Mouse (Mus musculus): ENCODE measurements around the gene Nme7.

The Nme7 gene

DNA sequence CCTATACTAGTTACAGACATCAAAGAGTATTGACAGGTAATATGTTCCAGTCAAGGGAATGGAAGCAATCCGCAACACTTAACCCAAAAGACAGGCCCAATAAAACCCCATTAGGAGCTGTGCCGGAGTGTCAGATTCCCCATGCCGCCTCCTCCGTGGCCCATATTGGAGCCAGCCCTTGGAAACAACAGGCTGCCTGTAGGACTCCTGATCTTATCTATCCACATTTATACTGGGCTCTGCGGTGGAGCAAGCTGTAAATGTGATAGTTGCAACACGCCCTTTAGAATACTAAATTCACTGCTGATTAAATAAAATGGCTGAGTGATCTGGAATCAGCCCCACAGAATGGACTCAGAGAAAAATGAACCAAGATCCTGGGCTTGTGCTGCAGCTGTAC is 130.1 kb downstream of the Nme7 start:
- DNase-seq (ENCODE audit: low spot score in 2 of 2), result no peak

DNA sequence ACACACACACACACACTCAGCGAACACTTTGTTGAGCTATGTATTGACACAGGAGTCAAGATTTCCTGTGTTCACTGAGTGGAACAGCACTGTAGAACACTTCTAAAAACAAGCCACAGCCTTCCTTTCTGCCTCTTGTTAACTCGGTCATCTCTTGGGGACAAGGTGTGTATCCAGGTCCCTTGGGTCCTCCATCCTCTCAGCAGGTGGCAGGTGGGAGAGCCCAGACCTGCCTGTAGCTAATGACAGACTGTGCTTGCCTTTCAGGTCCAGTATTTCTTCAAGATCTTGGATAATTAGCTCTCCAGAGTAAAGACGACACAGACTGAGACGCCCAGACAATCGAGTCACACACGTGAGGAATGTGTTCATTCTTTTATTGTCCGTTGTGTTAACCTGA is 132.8 kb downstream of the Nme7 start:
- no peak for DNase-seq (ENCODE audit: low spot score in 2 of 2)

- DNase-seq (ENCODE audit: low spot score in 2 of 2), result no peak
Observed at GRCm38 (mm10) chr1:164440230-164440629, 136.3 kb downstream of the Nme7 start.

DNA sequence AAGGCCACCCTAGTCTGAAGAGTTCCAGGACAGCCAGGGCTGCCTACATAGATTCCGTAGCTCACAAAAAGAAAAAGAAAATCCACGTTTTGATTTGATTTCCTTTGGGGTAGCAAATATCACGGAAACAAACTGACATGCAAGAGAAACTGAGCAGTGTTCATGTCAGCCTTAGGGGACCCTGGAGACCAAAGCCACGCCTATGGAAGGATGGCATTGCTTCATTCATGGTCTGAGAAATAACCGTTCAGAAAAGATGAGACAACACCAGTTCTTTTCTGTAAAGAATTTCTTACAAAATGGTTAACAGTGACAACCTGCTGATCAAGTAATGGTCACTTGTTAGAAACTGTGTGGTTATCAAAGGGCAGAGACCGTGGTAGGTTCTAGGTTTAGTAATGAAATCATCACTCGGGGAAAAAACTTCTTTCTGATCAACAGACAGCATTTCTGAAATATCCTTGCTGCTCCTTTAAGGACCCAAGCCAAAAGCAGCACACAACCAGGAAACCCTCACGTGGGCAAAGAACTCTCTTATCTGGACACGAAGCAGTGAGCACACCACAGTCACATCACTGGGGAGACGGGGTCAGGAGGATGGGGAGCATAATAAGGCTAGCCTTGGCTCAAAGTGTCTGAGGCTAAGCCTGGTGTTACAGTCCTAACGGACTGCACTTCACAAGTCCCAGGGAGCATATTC is 136.9 kb downstream of the Nme7 start:
- DNase-seq (ENCODE audit: low spot score in 2 of 2), result no peak

GRCm38 (mm10) chr1:164441408-164441974 is 137.6 kb downstream of the Nme7 start:
- DNase-seq (ENCODE audit: low spot score in 2 of 2), result peak in 1 of 2 experiments; percentile 28

- DNase-seq (ENCODE audit: low spot score in 2 of 2), result no peak
Observed at GRCm38 (mm10) chr1:164445620-164446162, 141.8 kb downstream of the Nme7 start.

DNA sequence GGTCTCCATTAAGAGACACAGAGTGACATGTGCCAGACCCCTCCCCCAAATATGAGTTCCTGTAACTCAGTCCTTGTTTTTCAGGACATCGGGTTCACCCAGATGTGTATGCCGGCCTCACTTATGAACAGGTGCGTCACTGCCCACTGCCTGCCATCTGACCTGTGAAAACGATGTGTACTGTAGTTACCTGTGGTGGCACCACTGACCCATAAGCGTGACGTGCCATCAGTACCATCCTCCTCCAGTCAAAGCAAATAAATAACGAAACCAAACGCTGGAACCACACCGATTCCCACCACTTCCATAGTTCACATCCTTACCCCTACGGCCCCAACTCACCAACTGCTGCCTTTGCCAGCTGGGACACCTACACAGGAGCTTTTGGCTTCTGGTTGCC is 142.6 kb downstream of the Nme7 start:
- DNase-seq (ENCODE audit: low spot score in 2 of 2), result no peak

GRCm38 (mm10) chr1:164447521-164447920 is 143.6 kb downstream of the Nme7 start:
- DNase-seq (ENCODE audit: low spot score in 2 of 2), result no peak

DNA sequence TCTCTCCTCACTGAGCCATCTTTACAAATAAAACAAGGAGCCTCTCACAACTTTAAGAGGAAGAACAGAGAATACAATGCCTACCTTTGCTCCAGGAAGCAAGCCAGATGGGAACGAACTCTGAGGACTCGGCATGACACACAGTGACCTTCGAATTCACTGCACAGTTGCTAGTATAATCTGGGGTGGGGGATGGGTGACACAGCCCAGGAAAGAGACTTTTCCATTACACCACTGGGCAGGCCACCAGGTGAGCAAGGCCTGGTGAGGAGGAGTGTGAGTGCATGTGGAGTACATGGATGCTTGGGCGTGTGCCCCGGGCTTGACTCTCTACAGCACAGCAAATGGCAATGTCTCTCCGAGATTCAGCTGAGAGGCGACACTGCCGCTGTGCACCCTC is 145.7 kb downstream of the Nme7 start:
- no peak for DNase-seq (ENCODE audit: low spot score in 2 of 2)

GRCm38 (mm10) chr1:164450231-164450630 is 146.3 kb downstream of the Nme7 start:
- DNase-seq (ENCODE audit: low spot score in 2 of 2), result no peak

GRCm38 (mm10) chr1:164450644-164451043 is 146.7 kb downstream of the Nme7 start:
- DNase-seq (ENCODE audit: low spot score in 2 of 2), result no peak

GRCm38 (mm10) chr1:164451346-164451745 is 147.4 kb downstream of the Nme7 start:
- DNase-seq (ENCODE audit: low spot score in 2 of 2), result no peak

GRCm38 (mm10) chr1:164452580-164452979 is 148.7 kb downstream of the Nme7 start:
- no peak for DNase-seq (ENCODE audit: low spot score in 2 of 2)

DNA sequence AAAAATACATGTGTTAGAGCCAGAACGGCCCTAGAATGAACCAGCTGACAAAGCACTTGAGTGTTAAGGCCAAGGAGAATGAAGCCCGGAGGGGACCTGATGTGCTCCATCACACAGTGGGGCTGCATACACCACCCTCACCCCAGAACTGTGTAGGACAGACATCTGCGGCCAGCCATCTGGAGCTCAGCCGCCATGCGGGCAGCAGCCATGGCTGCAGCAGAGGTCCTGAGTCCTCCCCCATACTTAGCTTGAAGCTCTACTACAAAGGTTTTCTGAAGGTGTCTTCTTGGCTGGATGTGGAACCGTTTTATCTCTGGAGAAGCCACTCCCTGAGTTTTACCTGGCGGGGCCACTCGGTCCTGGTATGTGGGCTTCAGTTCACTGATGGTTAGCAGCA is 149.2 kb downstream of the Nme7 start:
- DNase-seq (ENCODE audit: low spot score in 2 of 2), result no peak

- no peak for DNase-seq (ENCODE audit: low spot score in 2 of 2)
Observed at GRCm38 (mm10) chr1:164453739-164454138, 149.8 kb downstream of the Nme7 start.

DNA sequence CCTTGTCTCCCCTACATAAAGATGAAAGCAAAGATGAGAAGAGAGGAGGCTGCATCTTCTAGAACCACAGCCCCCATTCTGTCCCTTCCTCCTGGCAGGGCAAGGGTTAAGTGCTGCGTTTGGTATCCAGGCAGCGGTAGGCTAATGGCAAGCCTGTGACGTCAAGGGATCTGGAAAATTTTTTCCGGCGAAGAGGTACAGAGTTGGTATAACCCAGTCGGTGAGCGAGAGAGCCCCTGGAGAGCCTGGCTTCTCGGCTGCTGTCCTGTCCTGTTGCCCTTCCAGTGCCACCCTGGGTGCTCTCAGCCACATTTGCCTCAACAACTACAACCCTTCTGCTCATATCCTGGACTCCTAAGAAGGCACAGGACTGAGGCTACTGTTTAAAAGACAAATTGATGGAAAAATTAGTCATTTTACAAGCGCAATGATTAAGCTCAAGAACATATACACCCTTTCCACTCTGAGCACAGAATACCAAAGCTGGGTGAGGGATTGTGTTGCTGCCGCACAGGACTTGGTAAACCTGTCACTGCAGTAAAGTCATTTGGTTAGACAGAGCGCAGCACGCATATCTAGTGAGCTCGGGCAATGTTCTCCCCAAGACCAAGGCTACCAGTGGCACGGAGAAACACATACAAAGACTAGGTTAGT is 151.0 kb downstream of the Nme7 start:
- no peak for DNase-seq (ENCODE audit: low spot score in 2 of 2)

- no peak for DNase-seq (ENCODE audit: low spot score in 2 of 2)
Observed at GRCm38 (mm10) chr1:164455614-164456013, 151.7 kb downstream of the Nme7 start.

DNA sequence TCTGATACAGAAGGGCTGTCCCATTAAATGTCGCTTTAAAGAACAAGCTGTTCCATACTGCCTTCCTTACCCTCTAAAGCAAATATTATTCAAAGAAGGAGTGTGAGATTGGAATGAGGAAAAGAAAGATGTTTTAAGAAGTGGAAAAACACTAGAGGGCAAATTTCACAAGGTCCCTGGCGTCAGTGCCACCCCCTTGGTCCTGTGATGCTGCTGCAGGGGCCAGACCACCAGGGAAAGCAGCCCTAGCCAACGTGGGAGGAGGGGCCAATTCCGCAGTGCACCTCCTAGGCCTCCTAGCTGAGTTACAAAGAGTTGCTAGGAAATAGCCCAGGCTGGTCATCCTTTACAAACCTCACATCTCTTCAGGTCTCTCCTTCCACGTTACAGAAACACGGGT is 152.1 kb downstream of the Nme7 start:
- DNase-seq (ENCODE audit: low spot score in 2 of 2), result no peak

DNA sequence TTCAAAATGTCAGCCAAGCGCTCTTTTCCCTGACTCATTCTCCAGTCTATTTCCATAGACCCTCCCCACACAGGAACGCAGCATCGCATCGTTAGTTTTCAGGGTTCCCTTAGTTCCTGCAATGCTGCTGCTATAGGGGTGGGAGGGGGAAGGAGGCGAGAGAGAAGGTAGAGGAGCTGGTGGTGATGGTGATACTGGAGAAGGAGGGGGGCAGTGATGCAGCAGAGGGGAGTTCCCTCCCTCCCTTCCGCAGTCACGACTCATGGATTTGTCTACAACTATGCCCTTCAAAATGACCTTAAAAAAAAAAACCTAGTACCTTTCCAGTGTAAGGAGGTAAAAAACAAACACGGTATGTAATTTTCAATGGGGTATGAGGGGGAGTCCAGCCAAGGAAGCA is 152.8 kb downstream of the Nme7 start:
- DNase-seq (ENCODE audit: low spot score in 2 of 2), result no peak

- DNase-seq (ENCODE audit: low spot score in 2 of 2), result peak; percentile 38 to 75
Observed at GRCm38 (mm10) chr1:164457531-164458244, 153.8 kb downstream of the Nme7 start.

DNA sequence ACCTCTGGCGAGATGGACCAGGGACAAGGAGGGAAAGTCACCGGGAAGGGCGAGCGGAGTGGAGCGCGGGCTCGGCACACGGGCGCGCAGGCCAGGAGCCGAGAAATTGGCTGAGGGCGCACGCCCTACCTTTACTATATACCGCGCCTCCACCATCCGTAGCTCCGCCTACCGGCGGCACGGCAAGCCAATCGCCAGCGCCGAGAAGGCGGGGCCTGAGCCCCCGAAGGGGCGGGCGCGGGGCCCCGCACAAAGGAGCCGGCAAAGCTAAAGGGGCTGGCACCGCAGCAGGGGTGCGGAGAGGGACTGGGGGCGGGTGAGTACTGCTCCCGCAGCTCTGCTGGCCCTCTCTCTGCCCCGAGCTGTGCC is 154.3 kb downstream of the Nme7 start, which contains the start of gene Atp1b1:
Gene Atp1b1, minus strand, starts transcription at position 111 of the 369 bp plus-strand sequence.
- DNase-seq (ENCODE audit: low spot score in 2 of 2), result peak; percentile 77 to 86

DNA sequence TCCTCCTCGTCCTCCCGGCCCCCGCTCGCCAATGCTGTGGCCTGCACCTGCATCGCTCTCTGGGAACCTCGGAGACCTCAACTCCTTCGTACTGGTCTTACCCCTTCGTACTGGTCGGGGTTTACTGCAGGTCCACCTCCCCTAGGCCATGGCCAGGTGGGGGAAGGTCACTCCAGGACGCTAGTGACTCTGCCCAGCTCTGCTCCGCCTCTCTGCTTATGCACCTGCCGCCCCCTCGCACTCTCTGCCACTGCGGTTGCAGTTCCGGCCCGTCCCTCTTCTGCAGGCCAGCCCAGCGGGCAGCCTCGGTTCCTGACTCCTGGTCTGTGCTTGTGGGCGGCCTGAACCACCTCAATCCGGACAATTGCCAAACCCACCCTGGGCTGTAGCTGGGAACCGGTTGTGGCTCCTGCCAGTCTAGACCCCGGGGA is 154.7 kb downstream of the Nme7 start:
- peak; percentile 28 to 75 for DNase-seq (ENCODE audit: low spot score in 2 of 2)

Measured in spleen, postnatal 4 days (tissue).